Mouse (Mus musculus): ENCODE data around the gene Slc36a3. TPM values are rescaled to one million over a fixed set of nuclear protein-coding genes. Genes with fewer than 3 reads are reported as not detected.

The Slc36a3 gene
- not detected in 2 replicates for polyA plus RNA-seq (2016; fragmentation: Nextera tagmentation; extraction: Ambion mirVana)

DNA sequence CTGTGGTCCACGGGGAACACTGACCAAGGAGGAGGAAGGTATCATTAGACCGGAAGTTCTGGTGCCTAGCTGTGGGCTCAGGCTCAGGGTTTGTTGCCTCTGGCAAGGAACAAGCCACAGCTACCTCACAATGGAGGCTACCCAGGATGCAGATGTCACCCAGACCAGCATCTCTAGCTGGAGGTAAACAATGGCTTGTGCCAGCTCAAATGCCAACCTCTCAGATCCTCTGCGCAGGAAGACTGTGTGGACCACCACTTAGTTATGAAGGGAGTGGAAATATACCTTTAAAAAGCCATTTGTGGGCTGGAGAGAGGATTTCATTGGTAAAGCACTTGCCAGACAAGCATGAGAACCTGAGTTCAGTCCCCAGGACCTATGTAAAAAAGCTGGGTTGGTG lies at the start of gene Slc36a3:
TSS of gene Slc36a3 (minus strand) at position 101 of the 400 bp plus-strand sequence.
- WGBS, result 77% methylated on average over 3 of the region's 3 CpGs
- Histone ChIP-seq H3K9me3 (no peaks in the 10 kb centered on the region), H3K27ac (replicated peaks) (no peak within 1 kb of the TSS), H3K4me1 (no peaks in the 10 kb centered on the region), H3K27me3 (replicated peaks; ENCODE audit: low read depth, poor library complexity, severe bottlenecking) (no peaks in the 10 kb centered on the region), H3K36me3 (replicated peaks) (no peaks in the 10 kb centered on the region), H3K4me3 (no peak within 1 kb of the TSS)
- no peak for DNase-seq (ENCODE audit: low spot score)

DNA sequence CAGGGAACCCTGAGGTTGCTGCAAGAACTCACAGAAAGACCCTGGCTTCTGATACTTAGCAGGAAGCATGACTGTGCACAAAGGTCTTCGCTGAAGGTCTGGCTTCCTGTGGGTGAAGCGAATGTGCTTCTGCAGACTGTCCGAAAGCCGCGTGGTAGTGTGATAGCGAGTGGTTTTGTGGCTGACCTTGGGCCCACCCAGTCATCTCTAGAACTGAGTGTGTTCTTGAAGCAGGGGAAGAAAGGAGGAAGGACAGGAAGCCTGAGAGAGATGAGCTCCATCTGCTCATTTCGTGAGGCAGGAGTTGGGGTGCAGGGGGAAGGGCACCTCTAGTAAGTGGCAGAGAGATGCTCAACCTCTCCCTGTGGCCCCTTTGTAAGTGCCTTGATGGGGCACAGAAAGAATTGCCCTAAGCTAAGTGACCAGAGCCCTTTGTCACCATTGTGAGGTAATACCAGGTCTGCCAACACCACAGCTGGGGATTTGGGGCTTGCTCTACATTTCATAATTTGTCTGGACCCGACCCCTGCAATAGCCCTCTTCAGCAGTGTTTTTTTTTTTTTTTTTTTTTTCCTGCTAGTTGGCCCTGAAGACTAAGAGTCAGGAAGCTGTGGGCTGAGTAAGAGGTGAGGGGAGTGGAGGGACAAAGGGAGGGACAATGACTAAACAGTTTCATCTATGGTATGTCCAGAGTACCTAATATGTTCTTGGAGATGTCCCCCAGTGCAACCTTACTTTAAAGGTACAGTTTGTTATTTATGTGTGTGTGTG lies 46.4 kb upstream of the Slc36a3 start:
- H3K27ac ChIP-seq (replicated peaks), result no peak overlapping the region
- no peaks in the 10 kb centered on the region for H3K36me3 ChIP-seq (replicated peaks)
- no peaks in the 10 kb centered on the region for H3K27me3 ChIP-seq (replicated peaks; ENCODE audit: low read depth, poor library complexity, severe bottlenecking)
- 80% methylated on average over 8 of the region's 8 CpGs for WGBS
- H3K4me1 ChIP-seq, result no peaks in the 10 kb centered on the region
- H3K4me3 ChIP-seq, result no peak overlapping the region
- no peaks in the 10 kb centered on the region for H3K9me3 ChIP-seq
- no peak for DNase-seq (ENCODE audit: low spot score)

GRCm38 (mm10) chr11:55197086-55197485 lies 45.6 kb upstream of the Slc36a3 start:
- no peaks in the 10 kb centered on the region for H3K36me3 ChIP-seq (replicated peaks)
- 66% methylated on average over 6 of the region's 6 CpGs for WGBS
- no peaks in the 10 kb centered on the region for H3K4me1 ChIP-seq
- H3K4me3 ChIP-seq, result no peak overlapping the region
- no peak overlapping the region for H3K27ac ChIP-seq (replicated peaks)
- no peak for DNase-seq (ENCODE audit: low spot score)
- H3K27me3 ChIP-seq (replicated peaks; ENCODE audit: low read depth, poor library complexity, severe bottlenecking), result no peaks in the 10 kb centered on the region
- no peaks in the 10 kb centered on the region for H3K9me3 ChIP-seq

DNA sequence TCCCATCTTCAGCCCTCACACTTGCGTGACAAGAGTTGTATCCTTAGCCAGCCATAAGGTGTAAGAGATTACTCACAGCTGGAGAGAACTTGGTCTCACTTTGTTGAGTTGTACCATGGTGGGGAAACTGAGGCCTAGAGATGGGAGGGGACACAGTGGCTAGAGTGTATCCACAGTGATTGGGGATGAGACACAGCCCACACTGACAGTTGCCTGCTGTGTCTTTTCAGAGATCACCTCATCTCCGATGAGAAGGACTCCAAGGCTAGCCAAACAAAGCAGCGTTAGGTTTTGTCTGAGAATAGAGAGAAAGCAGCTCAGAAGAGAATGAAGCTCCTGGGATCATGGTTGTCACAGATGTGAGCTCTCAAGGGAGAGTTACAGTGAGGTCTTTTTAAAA lies 38.7 kb upstream of the Slc36a3 start:
- H3K4me3 ChIP-seq, result no peak overlapping the region
- H3K27me3 ChIP-seq (replicated peaks; ENCODE audit: low read depth, poor library complexity, severe bottlenecking), result no peaks in the 10 kb centered on the region
- WGBS, result 82% methylated on average over 3 of the region's 3 CpGs
- no peaks in the 10 kb centered on the region for H3K4me1 ChIP-seq
- no peak for DNase-seq (ENCODE audit: low spot score)
- H3K27ac ChIP-seq (replicated peaks), result no peak overlapping the region
- no peaks in the 10 kb centered on the region for H3K9me3 ChIP-seq
- H3K36me3 ChIP-seq (replicated peaks), result no peaks in the 10 kb centered on the region

GRCm38 (mm10) chr11:55187777-55188176 lies 36.3 kb upstream of the Slc36a3 start:
- Histone ChIP-seq H3K4me3 (no peak overlapping the region), H3K9me3 (no peaks in the 10 kb centered on the region), H3K36me3 (replicated peaks) (no peaks in the 10 kb centered on the region), H3K27ac (replicated peaks) (no peak overlapping the region), H3K4me1 (peaks cover 20% of the 10 kb centered on the region), H3K27me3 (replicated peaks; ENCODE audit: low read depth, poor library complexity, severe bottlenecking) (0 out of 2 replicates have a peak, but pooled peaks cover 6% of the 10 kb centered on the region)
- WGBS, result 87% methylated on average over 6 of the region's 6 CpGs
- DNase-seq (ENCODE audit: low spot score), result no peak

- DNase-seq (ENCODE audit: low spot score), result no peak
- H3K36me3 ChIP-seq (replicated peaks), result no peaks in the 10 kb centered on the region
- H3K27ac ChIP-seq (replicated peaks), result no peak overlapping the region
- WGBS, result 78% methylated on average over 4 of the region's 4 CpGs
- no peak overlapping the region for H3K4me3 ChIP-seq
- H3K9me3 ChIP-seq, result no peaks in the 10 kb centered on the region
- peaks cover 20% of the 10 kb centered on the region for H3K4me1 ChIP-seq
- H3K27me3 ChIP-seq (replicated peaks; ENCODE audit: low read depth, poor library complexity, severe bottlenecking), result 0 out of 2 replicates have a peak, but pooled peaks cover 6% of the 10 kb centered on the region
Observed at GRCm38 (mm10) chr11:55187292-55187691, 35.8 kb upstream of the Slc36a3 start.

GRCm38 (mm10) chr11:55184733-55185291 lies 33.3 kb upstream of the Slc36a3 start, which contains the start of gene Slc36a2:
Gene Slc36a2, minus strand, starts transcription at chr11:55185077.
- no peak for DNase-seq (ENCODE audit: low spot score)
- Histone ChIP-seq H3K4me3 (no peak within 1 kb of the TSS), H3K27me3 (replicated peaks; ENCODE audit: low read depth, poor library complexity, severe bottlenecking) (0 out of 2 replicates have a peak, but pooled peaks cover 6% of the 10 kb centered on the region), H3K9me3 (no peaks in the 10 kb centered on the region), H3K27ac (replicated peaks) (no peak within 1 kb of the TSS), H3K36me3 (replicated peaks) (no peaks in the 10 kb centered on the region), H3K4me1 (peaks cover 20% of the 10 kb centered on the region)
- WGBS, result 23% methylated on average over 10 of the region's 10 CpGs

DNA sequence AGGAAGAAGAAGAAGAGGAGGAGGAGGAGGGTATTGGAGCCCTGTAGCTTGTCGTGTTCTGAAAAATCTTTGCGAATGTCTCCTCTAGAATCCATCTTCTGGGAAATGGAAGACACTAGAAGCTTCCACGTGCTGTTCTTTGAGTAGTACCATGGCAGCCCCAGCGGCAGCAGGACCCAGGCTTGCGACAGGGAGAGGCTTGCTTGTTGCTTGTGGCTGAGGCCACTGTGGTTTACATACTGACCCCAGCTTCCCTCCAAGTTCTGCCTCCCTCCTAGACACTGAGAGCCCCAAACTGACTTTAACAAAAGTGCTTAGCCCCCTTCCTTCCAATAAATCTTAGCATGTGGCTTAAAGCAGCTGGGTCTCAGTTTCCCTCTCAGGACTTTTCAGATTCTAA lies 32.7 kb upstream of the Slc36a3 start:
- no peak overlapping the region for H3K4me3 ChIP-seq
- WGBS, result 79% methylated on average over 5 of the region's 5 CpGs
- peaks cover 20% of the 10 kb centered on the region for H3K4me1 ChIP-seq
- DNase-seq (ENCODE audit: low spot score), result no peak
- H3K36me3 ChIP-seq (replicated peaks), result no peaks in the 10 kb centered on the region
- H3K9me3 ChIP-seq, result no peaks in the 10 kb centered on the region
- 0 out of 2 replicates have a peak, but pooled peaks cover 6% of the 10 kb centered on the region for H3K27me3 ChIP-seq (replicated peaks; ENCODE audit: low read depth, poor library complexity, severe bottlenecking)
- no peak overlapping the region for H3K27ac ChIP-seq (replicated peaks)

DNA sequence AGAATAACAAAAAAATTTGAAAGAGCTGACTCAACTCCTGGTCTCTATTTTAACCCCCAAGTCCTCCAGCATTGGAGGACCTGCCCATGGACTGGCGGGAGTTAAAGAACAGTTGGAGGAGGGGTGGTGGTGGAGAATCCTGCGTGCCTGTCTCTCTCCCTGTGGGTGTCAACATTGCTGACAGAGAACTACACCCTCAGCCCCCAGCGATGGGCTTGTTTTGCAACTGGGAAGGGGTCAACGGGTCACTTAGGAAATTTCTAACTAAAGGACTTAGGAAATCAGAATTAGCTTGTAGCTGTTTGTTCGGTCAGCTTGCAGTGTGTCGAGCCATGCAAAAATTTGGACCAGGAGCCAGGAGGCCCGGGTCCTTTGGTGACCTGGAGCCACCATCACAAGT lies 31.6 kb upstream of the Slc36a3 start:
- Histone ChIP-seq H3K9me3 (no peaks in the 10 kb centered on the region), H3K4me3 (no peak overlapping the region), H3K27me3 (replicated peaks; ENCODE audit: low read depth, poor library complexity, severe bottlenecking) (0 out of 2 replicates have a peak, but pooled peaks cover 6% of the 10 kb centered on the region), H3K27ac (replicated peaks) (no peak overlapping the region; the same call in 1 of the 2 replicates), H3K4me1 (peaks cover 20% of the 10 kb centered on the region), H3K36me3 (replicated peaks) (no peaks in the 10 kb centered on the region)
- DNase-seq (ENCODE audit: low spot score), result no peak
- 38% methylated on average over 7 of the region's 7 CpGs for WGBS

GRCm38 (mm10) chr11:55179856-55180255 lies 28.3 kb upstream of the Slc36a3 start:
- DNase-seq (ENCODE audit: low spot score), result no peak
- Histone ChIP-seq H3K9me3 (no peaks in the 10 kb centered on the region), H3K4me1 (peaks cover 19% of the 10 kb centered on the region), H3K4me3 (no peak overlapping the region), H3K27ac (replicated peaks) (no peak overlapping the region), H3K27me3 (replicated peaks; ENCODE audit: low read depth, poor library complexity, severe bottlenecking) (0 out of 2 replicates have a peak, but pooled peaks cover 6% of the 10 kb centered on the region), H3K36me3 (replicated peaks) (no peaks in the 10 kb centered on the region)
- 92% methylated on average over 3 of the region's 3 CpGs for WGBS

- Histone ChIP-seq H3K27me3 (replicated peaks; ENCODE audit: low read depth, poor library complexity, severe bottlenecking) (no peaks in the 10 kb centered on the region), H3K4me1 (peaks cover 9% of the 10 kb centered on the region), H3K36me3 (replicated peaks) (no peaks in the 10 kb centered on the region), H3K9me3 (no peaks in the 10 kb centered on the region), H3K4me3 (no peak overlapping the region), H3K27ac (replicated peaks) (no peak overlapping the region)
- WGBS, result 85% methylated on average over 4 of the region's 4 CpGs
- no peak for DNase-seq (ENCODE audit: low spot score)
Observed at GRCm38 (mm10) chr11:55178830-55179229, 27.3 kb upstream of the Slc36a3 start.

DNA sequence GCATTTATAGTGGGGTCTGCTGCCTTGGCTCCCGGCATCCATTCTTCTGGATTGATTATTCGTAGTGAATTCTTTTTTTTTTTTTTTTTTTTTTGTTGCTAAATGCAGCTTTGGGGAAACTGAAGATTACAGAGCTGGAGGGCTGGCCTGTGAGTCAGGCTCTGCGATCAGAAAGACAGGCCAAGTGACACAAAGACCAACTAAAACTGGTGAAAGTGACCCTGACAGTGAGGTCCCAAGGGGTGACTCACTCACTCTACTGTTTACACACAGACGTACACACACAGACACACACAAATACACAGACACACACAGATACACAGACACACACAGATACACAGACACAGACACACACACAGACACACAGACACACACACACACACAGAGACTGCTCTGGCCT lies 19.0 kb upstream of the Slc36a3 start:
- DNase-seq (ENCODE audit: low spot score), result no peak
- Histone ChIP-seq H3K36me3 (replicated peaks) (no peaks in the 10 kb centered on the region), H3K27me3 (replicated peaks; ENCODE audit: low read depth, poor library complexity, severe bottlenecking) (no peaks in the 10 kb centered on the region), H3K9me3 (no peaks in the 10 kb centered on the region), H3K4me3 (no peak overlapping the region), H3K4me1 (no peaks in the 10 kb centered on the region), H3K27ac (replicated peaks) (no peak overlapping the region)
- WGBS, result 83% methylated on average over 4 of the region's 4 CpGs

DNA sequence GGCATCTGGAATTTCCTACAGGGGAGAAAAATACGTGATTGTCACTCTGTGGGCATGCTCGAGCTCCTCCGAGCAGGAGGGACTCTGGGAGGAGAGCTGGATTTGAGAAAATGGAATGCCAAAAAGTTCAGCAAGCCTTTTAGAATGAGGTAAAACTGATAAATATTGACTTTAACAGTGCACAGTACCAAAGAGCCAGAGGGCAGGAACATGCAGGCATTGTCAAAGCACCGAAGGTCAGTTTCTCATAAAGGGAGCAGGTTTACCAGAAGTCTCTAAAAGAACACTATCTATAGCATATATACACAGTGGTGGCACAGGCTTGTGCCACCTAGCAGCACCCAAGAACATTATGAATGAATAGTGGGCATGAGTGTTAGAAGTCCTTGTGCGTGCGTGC lies 17.4 kb upstream of the Slc36a3 start:
- no peaks in the 10 kb centered on the region for H3K4me1 ChIP-seq
- H3K36me3 ChIP-seq (replicated peaks), result no peaks in the 10 kb centered on the region
- DNase-seq (ENCODE audit: low spot score), result no peak
- no peak overlapping the region for H3K27ac ChIP-seq (replicated peaks)
- no peaks in the 10 kb centered on the region for H3K9me3 ChIP-seq
- whole genome bisulfite sequencing, result 86% methylated on average over 6 of the region's 6 CpGs
- H3K4me3 ChIP-seq, result no peak overlapping the region
- H3K27me3 ChIP-seq (replicated peaks; ENCODE audit: low read depth, poor library complexity, severe bottlenecking), result no peaks in the 10 kb centered on the region

All from embryonic facial prominence, embryonic 10.5 days (tissue).